ENCODE assay signal across 25 mouse cellular contexts in the genomic region with DNA sequence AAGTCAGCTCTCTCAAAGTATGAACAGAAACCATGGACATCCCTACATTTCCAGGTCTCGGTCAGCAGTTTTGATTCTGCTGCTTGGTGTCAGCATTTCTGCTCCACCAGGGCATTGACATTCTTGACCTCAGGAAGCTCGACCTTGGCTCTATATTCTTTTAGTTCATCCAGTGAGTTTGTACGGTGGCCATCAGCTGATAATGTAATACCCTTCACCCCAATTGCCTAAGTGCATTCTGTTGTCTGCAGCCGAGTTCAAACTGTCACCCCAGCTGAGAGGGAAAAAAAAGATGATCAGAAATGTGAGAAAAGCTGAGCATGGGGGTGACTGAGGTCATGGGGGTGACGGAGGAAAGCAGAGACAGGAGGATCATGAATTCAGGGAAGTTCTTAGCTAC. TPM values are rescaled to one million over a fixed set of nuclear protein-coding genes. Genes with fewer than 3 reads are reported as not detected.
A peak's percentile ranks its signal among the peaks of the same experiment; 100 is the strongest.
DNase-seq lines count a peak whose midpoint lies in the region; ATAC-seq and TF ChIP-seq lines count a peak whose summit lies in the region.
"Had no signal": no experiment of that assay in that cellular context is flagged by ENCODE, and none has a peak within 500 bp of the region (broad histone marks: within the 10 kb centered on the region; RNA-seq: fewer than 3 reads in every experiment).

No protein-coding gene starts in this region.

- peak; percentile 83 for DNase-seq in heart, adult 11 months
- DNase-seq in heart, embryonic 10.5 days (ENCODE audit: low spot score), result no peak
- DNase-seq in kidney, adult 2 months, result peak; percentile 50
- DNase-seq in kidney, adult 9 months, result no peak
- no peak for DNase-seq in liver
- DNase-seq in thymus, adult 2 months, result no peak
- DNase-seq: adrenal gland, postnatal 10 days; adrenal gland, postnatal 36 days; cerebellum, adult 11 months; cerebellum, adult 2 months; cerebellum, adult 9-11 months; cerebellum, postnatal 25 days; forebrain, postnatal 0 days; gastrocnemius, adult 2 months; gastrocnemius, postnatal 14 days; heart, adult 18-20 months; heart, postnatal 14 days; heart, postnatal 4 days had no signal

- H3K27ac ChIP-seq in heart, embryonic 10.5 days, result no peak overlapping the region
- no peak overlapping the region for H3K27ac ChIP-seq in kidney, adult 2 months (ENCODE audit: insufficient read depth, low read depth, low read length)
- H3K27ac ChIP-seq in liver, embryonic 16.5 days (ENCODE audit: low read length), result no peak overlapping the region
- no peak overlapping the region for H3K27ac ChIP-seq in thymus, adult 2 months (ENCODE audit: control insufficient read depth, insufficient read depth, low read length)
- H3K27ac ChIP-seq: embryonic facial prominence, embryonic 12.5 days; embryonic facial prominence, embryonic 15.5 days; gastrocnemius, adult 2 months; heart, embryonic 13.5 days; hindbrain, embryonic 14.5 days had no signal

- no peak overlapping the region for H3K9ac ChIP-seq in liver, embryonic 16.5 days (ENCODE audit: low read depth, low read length)
- H3K9ac ChIP-seq: embryonic facial prominence, embryonic 12.5 days; embryonic facial prominence, embryonic 15.5 days; forebrain, postnatal 0 days; heart, embryonic 13.5 days; hindbrain, embryonic 14.5 days had no signal

- TF ChIP-seq POLR2A in kidney, adult 2 months (IDR thresholded peaks at IDR 0.05; ENCODE audit: low read depth, low read length), result no peak
- TF ChIP-seq POLR2A in thymus, adult 2 months (IDR thresholded peaks at IDR 0.05; ENCODE audit: control insufficient read depth, extremely low read depth, insufficient read depth, low read length, poor library complexity), result no peak

- no peak overlapping the region for H3K4me3 ChIP-seq in heart, embryonic 10.5 days
- H3K4me3 ChIP-seq in kidney, adult 2 months (ENCODE audit: insufficient read depth, low read depth, low read length), result no peak overlapping the region
- H3K4me3 ChIP-seq in liver, embryonic 16.5 days (ENCODE audit: low read depth, low read length), result no peak overlapping the region
- H3K4me3 ChIP-seq in thymus, adult 2 months (ENCODE audit: control insufficient read depth, insufficient read depth, low read length), result no peak overlapping the region
- H3K4me3 ChIP-seq: embryonic facial prominence, embryonic 12.5 days; embryonic facial prominence, embryonic 15.5 days; gastrocnemius, adult 2 months; heart, embryonic 13.5 days had no signal

- no peak overlapping the region for H3K4me2 ChIP-seq in liver, embryonic 16.5 days (ENCODE audit: low read depth, low read length)
- H3K4me2 ChIP-seq: embryonic facial prominence, embryonic 12.5 days; embryonic facial prominence, embryonic 15.5 days; heart, embryonic 13.5 days; hindbrain, embryonic 14.5 days had no signal

- no peaks in the 10 kb centered on the region for H3K9me3 ChIP-seq in heart, embryonic 10.5 days
- no peaks in the 10 kb centered on the region for H3K9me3 ChIP-seq in liver, embryonic 16.5 days (replicated peaks; ENCODE audit: control insufficient read depth, low read length)
- H3K9me3 ChIP-seq: embryonic facial prominence, embryonic 12.5 days; embryonic facial prominence, embryonic 15.5 days; heart, embryonic 13.5 days had no signal

- ATAC-seq in liver, embryonic 16.5 days (ENCODE audit: low read depth), result peak; percentile 52; the same call in 1 of the 2 replicates
- ATAC-seq: activated CD4-positive, CD25-positive, alpha-beta regulatory T cell, adult 4 months; forebrain, embryonic 14.5 days; forebrain, postnatal 0 days had no signal

- H3K27me3 ChIP-seq in heart, embryonic 10.5 days (ENCODE audit: insufficient read depth, poor library complexity, severe bottlenecking), result no peaks in the 10 kb centered on the region
- no peaks in the 10 kb centered on the region for H3K27me3 ChIP-seq in kidney, adult 2 months (replicated peaks; ENCODE audit: control insufficient read depth, insufficient read depth, low read length)
- H3K27me3 ChIP-seq in liver, embryonic 16.5 days (ENCODE audit: control insufficient read depth, insufficient read depth, low read depth, low read length), result no peaks in the 10 kb centered on the region
- H3K27me3 ChIP-seq in thymus, adult 2 months (ENCODE audit: control insufficient read depth, insufficient read depth, low read length), result no peaks in the 10 kb centered on the region
- H3K27me3 ChIP-seq: embryonic facial prominence, embryonic 12.5 days; embryonic facial prominence, embryonic 15.5 days; heart, embryonic 13.5 days had no signal

- 54% methylated on average over 5 of the region's 5 CpGs for WGBS in heart, embryonic 10.5 days
- 59% methylated on average over 5 of the region's 5 CpGs for WGBS in kidney, adult 2 months
- 42% methylated on average over 5 of the region's 5 CpGs for WGBS in liver, embryonic 16.5 days (ENCODE audit: insufficient replicate concordance)
- WGBS in thymus, adult 2 months, result 83% methylated on average over 5 of the region's 5 CpGs

- TF ChIP-seq CTCF in kidney, adult 2 months (conservative IDR thresholded peaks at IDR 0.05; ENCODE audit: insufficient read depth, insufficient read length, low read depth, low read length), result no peak
- no peak for TF ChIP-seq CTCF in thymus, adult 2 months (IDR thresholded peaks at IDR 0.05; ENCODE audit: borderline replicate concordance, control insufficient read depth, extremely low read depth, insufficient read depth, low read length, poor library complexity)

- 0 out of 2 replicates have a peak, but pooled peaks cover 2% of the 10 kb centered on the region for H3K4me1 ChIP-seq in heart, embryonic 10.5 days
- no peaks in the 10 kb centered on the region; the same call in 1 of the 2 replicates for H3K4me1 ChIP-seq in kidney, adult 2 months (ENCODE audit: control insufficient read depth, insufficient read depth, low read length)
- H3K4me1 ChIP-seq in liver, embryonic 16.5 days (ENCODE audit: control insufficient read depth, low read depth, low read length), result no peaks in the 10 kb centered on the region; the same call in 1 of the 2 replicates
- H3K4me1 ChIP-seq in thymus, adult 2 months (replicated peaks; ENCODE audit: control insufficient read depth, insufficient read depth, low read length), result no peaks in the 10 kb centered on the region
- H3K4me1 ChIP-seq: embryonic facial prominence, embryonic 12.5 days; embryonic facial prominence, embryonic 15.5 days; heart, embryonic 13.5 days had no signal

- no peaks in the 10 kb centered on the region for H3K36me3 ChIP-seq in heart, embryonic 10.5 days
- H3K36me3 ChIP-seq in kidney, adult 2 months (ENCODE audit: control insufficient read depth, insufficient read depth, low read length), result no peaks in the 10 kb centered on the region
- no peaks in the 10 kb centered on the region for H3K36me3 ChIP-seq in liver, embryonic 16.5 days (ENCODE audit: control insufficient read depth, insufficient read depth)
- H3K36me3 ChIP-seq in thymus, adult 2 months (ENCODE audit: control insufficient read depth, insufficient read depth, low read length), result no peaks in the 10 kb centered on the region
- H3K36me3 ChIP-seq: embryonic facial prominence, embryonic 12.5 days; embryonic facial prominence, embryonic 15.5 days; heart, embryonic 13.5 days had no signal

RNA-seq across cellular contexts. Expression of a gene that starts 13.1 kb away (rescaled TPM):
- polyA plus RNA-seq in heart, embryonic 10.5 days (2016; fragmentation: Nextera tagmentation; extraction: Ambion mirVana), result 0.60 and 3.3 TPM in 2 replicates
- 33.3 and 48.2 TPM in 2 replicates for polyA plus RNA-seq in kidney, adult 2 months (2012; rRNA removed)
- polyA plus RNA-seq in liver, embryonic 16.5 days (2015; fragmentation: Nextera tagmentation; extraction: Ambion mirVana), result 5.8 and 6.7 TPM in 2 replicates
- polyA plus RNA-seq in thymus, adult 2 months (2012; rRNA removed), result 4.9 and 5.9 TPM in 2 replicates

Comparison
In these comparisons a context has a peak if more than half of its experiments do, and no peak if none do; other contexts are left out.
1. DNase-seq: peak in heart, adult 11 months (single experiment) and kidney, adult 2 months (single experiment); none in heart, embryonic 10.5 days (single experiment), kidney, adult 9 months (single experiment), liver (single experiment) and thymus, adult 2 months (single experiment).